Mouse (Mus musculus) adrenal gland, postnatal 0 days (tissue): Measurements from ENCODE around the gene Zfp882. TPM values are rescaled to one million over a fixed set of nuclear protein-coding genes. Genes with fewer than 3 reads are reported as not detected.

ENCODE experiments used
- polyA plus RNA-seq: library from polyadenylated mRNA; unstranded; fragments of >200 nt; fragmentation: Nextera tagmentation; extraction: Ambion mirVana; gene quantifications from 2 replicates; pipeline ENCODE4 v1.2.1, GENCODE M21; 2015

Zfp882 gene
- 2.7 and 3.2 TPM in 2 replicates for polyA plus RNA-seq

DNA sequence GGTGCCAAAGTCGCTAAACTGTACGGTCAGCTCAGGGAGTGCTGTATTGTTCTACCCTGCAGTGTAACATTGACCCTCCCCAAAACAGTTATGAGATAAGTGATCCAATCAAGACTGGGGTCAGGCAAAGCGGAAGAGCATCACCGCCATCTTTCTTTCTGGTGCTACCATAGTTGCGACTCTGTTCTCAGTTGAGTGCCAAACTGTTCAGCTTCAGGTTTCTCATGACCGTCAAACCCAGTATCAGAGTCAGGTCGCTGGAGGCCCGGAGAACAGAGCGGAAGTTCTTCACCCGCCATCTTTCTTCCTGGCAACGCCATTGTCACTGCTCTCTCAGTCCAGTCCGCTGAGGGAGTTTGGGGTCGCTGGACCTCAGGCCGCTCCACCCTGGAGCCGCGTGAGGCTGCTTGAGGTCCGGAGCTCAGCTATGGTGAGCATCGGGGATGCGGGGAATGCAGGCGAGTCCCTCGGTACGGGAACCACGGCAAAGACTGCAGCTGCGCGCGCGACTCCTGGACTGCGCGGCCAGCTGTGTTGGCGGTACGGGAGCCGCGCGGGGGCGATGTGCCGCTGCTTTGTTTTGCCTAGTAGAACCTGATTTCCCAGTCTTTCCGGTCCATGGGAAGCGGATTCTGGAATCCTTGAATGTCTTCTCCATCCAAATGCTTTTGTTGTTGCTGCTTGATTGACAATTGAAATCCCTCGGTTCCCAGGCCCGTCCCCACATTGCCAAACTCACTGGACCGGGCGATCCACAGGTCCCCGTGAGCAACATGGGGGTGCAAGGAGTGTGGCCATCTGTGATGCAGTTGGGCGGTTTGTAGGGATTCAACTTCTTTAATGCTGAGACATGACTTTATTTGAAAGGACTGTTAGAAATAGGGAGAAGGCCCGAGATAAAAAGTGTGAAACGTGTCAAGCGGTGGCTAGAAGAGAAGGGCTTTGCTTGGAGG lies at the start of gene Zfp882, which contains the start of gene Zfp617:
Gene Zfp882 (plus strand): TSS at position 300 of the 953 bp plus-strand sequence.
Gene Zfp617 (plus strand): TSS at position 327 of the 953 bp plus-strand sequence.

DNA sequence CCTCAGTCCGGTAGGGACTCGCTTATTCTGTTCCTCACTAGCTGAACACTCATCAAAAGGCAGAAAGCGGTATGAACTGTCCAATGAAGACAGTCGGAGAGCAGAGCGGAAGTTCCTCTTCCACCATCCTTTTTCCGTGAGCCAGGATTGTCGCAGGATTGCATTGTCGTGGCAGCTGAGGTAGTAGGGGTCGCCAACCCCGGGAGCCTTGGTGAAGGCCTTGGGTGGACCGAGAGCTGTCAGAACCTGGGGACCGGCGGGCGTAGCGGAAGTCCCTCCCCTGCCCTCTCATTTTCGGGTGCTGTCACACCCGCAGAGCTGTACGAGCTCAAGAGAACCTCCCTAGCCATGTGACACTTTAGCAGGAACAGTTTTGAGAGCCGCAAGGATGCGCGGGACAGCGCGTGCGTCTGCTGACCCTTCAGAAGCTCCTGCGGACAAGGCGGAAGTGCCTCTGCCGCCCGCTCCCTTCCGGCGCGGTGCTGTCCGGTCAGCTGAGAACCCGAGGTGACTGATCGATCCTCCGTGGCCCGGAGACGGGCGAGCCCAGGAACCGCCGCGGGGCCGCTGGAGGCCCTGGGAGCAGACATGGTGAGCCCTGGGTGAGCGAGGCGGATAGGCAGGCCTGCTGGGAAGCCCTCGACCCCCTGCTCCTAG lies 26.7 kb upstream of the Zfp882 start, which contains the start of gene Zfp709:
Gene Zfp709 (plus strand): TSS at position 402 of the 657 bp plus-strand sequence.

DNA sequence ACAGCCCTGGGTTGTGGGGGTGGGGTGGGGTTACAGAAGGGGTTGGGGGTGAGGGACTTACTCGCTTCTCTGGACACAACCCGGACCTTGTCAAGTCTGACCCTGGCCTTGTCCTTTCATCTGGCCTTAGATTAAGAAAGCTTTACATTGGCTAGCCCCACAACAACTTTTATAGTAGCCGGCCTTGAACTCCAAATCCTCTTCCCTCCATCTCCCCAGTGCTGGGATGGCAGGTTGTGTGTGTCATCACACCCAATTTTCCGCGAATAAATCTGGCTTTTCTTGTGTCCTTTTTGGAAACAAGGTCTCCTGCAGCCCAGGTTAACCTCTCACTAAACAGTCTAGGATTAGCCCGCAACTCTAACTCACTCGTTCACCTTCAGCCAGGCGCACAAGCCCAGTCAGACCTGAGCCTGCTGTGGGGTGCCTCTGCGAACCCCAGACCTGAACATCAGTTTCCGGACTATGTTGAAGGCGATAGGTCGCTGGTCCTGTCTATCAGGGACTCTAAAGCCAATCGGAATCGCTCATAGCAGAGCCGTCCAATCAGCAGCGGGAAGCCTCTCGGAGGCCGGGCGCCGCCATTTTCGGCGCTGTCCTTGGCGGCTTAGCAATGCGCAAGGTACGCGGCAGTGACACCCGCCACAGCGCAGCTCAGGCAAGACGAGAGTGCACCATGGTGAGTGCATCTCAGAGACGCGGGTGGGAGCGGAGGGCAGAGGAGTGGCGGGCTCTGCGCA lies 42.2 kb downstream of the Zfp882 start, which contains the start of gene Zfp961:
Gene Zfp961 (plus strand): TSS at position 557 of the 740 bp plus-strand sequence.

Other genes starting within 250 kb of the Zfp882 start
- gene Unc13a, start 236.9 kb upstream of the Zfp882 start, polyA plus RNA-seq, result 2.3 and 2.9 TPM in 2 replicates
- 2.7 and 6.0 TPM in 2 replicates for gene Jak3, start 232.3 kb upstream of the Zfp882 start, polyA plus RNA-seq
- gene Insl3, start 219.4 kb upstream of the Zfp882 start, polyA plus RNA-seq, result 0.65 and 2.0 TPM in 2 replicates
- gene B3gnt3, start 206.8 kb upstream of the Zfp882 start, polyA plus RNA-seq, result 2.2 and 4.1 TPM in 2 replicates
- 5.1 and 6.2 TPM in 2 replicates for gene Fcho1, start 182.9 kb upstream of the Zfp882 start, polyA plus RNA-seq
- gene Zfp709, start 26.6 kb upstream of the Zfp882 start, polyA plus RNA-seq, result 5.3 and 5.6 TPM in 2 replicates
- 17.0 and 21.5 TPM in 2 replicates for gene Zfp617, start within 50 bp of the Zfp882 start, polyA plus RNA-seq
- gene Zfp961, start 42.4 kb downstream of the Zfp882 start, polyA plus RNA-seq, result 15.1 and 18.7 TPM in 2 replicates
- 3.0 and 4.5 TPM in 2 replicates for gene Cyp4f18, start 101.0 kb downstream of the Zfp882 start, polyA plus RNA-seq
- not detected in 2 replicates for gene Olfr372, start 132.6 kb downstream of the Zfp882 start, polyA plus RNA-seq
- gene Olfr373, start 174.6 kb downstream of the Zfp882 start, polyA plus RNA-seq, result not detected in 2 replicates
- 0.03 TPM in 1 of 2 replicates, not detected in the other for gene Olfr374, start 198.4 kb downstream of the Zfp882 start, polyA plus RNA-seq
- gene Tpm4, start 226.4 kb downstream of the Zfp882 start, polyA plus RNA-seq, result 309 and 335 TPM in 2 replicates